In genomic region chr11:49764639-49765299, GRCm38 (mm10) we compare ENCODE assay signal across 9 mouse cellular contexts. TPM values are rescaled to one million over a fixed set of nuclear protein-coding genes. Genes with fewer than 3 reads are reported as not detected.
A peak's percentile ranks its signal among the peaks of the same experiment; 100 is the strongest.
DNase-seq lines count a peak whose midpoint lies in the region; ATAC-seq and TF ChIP-seq lines count a peak whose summit lies in the region.
"Had no signal": no experiment of that assay in that cellular context is flagged by ENCODE, and none has a peak within 500 bp of the region (broad histone marks: within the 10 kb centered on the region; RNA-seq: fewer than 3 reads in every experiment).

No protein-coding gene starts in this region.

- TF ChIP-seq POLR2A in limb, embryonic 14.5 days (IDR thresholded peaks at IDR 0.05; ENCODE audit: borderline replicate concordance, extremely low read depth, insufficient read depth, insufficient read length), result 0 out of 2 replicates have a peak, but pooled peaks have one; percentile 20

- H3K9me3 ChIP-seq in forebrain, embryonic 10.5 days, result no peaks in the 10 kb centered on the region
- H3K9me3 ChIP-seq in forebrain, embryonic 15.5 days, result no peaks in the 10 kb centered on the region
- no peaks in the 10 kb centered on the region for H3K9me3 ChIP-seq in limb, embryonic 14.5 days (ENCODE audit: control insufficient read depth, low read length)
- no peaks in the 10 kb centered on the region for H3K9me3 ChIP-seq in stomach, embryonic 16.5 days (replicated peaks; ENCODE audit: control insufficient read depth, low read length)
- H3K9me3 ChIP-seq: liver, embryonic 15.5 days had no signal

- no peaks in the 10 kb centered on the region for H3K27me3 ChIP-seq in forebrain, embryonic 10.5 days (ENCODE audit: poor library complexity, severe bottlenecking)
- H3K27me3 ChIP-seq in forebrain, embryonic 15.5 days, result no peaks in the 10 kb centered on the region
- no peaks in the 10 kb centered on the region for H3K27me3 ChIP-seq in limb, embryonic 14.5 days (ENCODE audit: control insufficient read depth, insufficient read depth, low read length)
- no peaks in the 10 kb centered on the region for H3K27me3 ChIP-seq in stomach, embryonic 16.5 days (ENCODE audit: control insufficient read depth, insufficient read depth, low read length)
- H3K27me3 ChIP-seq: liver, embryonic 15.5 days had no signal

- H3K36me3 ChIP-seq in forebrain, embryonic 10.5 days (replicated peaks), result no peaks in the 10 kb centered on the region
- H3K36me3 ChIP-seq in forebrain, embryonic 15.5 days, result no peaks in the 10 kb centered on the region
- H3K36me3 ChIP-seq in limb, embryonic 14.5 days (ENCODE audit: control insufficient read depth, insufficient read depth, low read length), result no peaks in the 10 kb centered on the region
- H3K36me3 ChIP-seq in stomach, embryonic 16.5 days (ENCODE audit: control insufficient read depth, insufficient read depth, low read length), result no peaks in the 10 kb centered on the region
- H3K36me3 ChIP-seq: liver, embryonic 15.5 days had no signal

- no peak overlapping the region for H3K4me3 ChIP-seq in forebrain, embryonic 10.5 days
- H3K4me3 ChIP-seq in forebrain, embryonic 15.5 days, result no peak overlapping the region
- H3K4me3 ChIP-seq in limb, embryonic 14.5 days (replicated peaks; ENCODE audit: low read length), result no peak overlapping the region
- no peak overlapping the region for H3K4me3 ChIP-seq in stomach, embryonic 16.5 days (replicated peaks; ENCODE audit: low read length)
- H3K4me3 ChIP-seq: liver, embryonic 15.5 days had no signal

- intact Hi-C loops in heart, postnatal 25 days (cut with DNase I), result loop anchor here (5.0 kb wide), 1 partner anchor 37 kb away; no protein-coding TSS in a partner anchor

- H3K9ac ChIP-seq in forebrain, embryonic 15.5 days (replicated peaks), result no peak overlapping the region
- no peak overlapping the region; the same call in 1 of the 2 replicates for H3K9ac ChIP-seq in limb, embryonic 14.5 days (ENCODE audit: low read depth, low read length, severe bottlenecking)
- peak overlapping the region; percentile 43 for H3K9ac ChIP-seq in stomach, embryonic 16.5 days (ENCODE audit: low read length)
- H3K9ac ChIP-seq: liver, embryonic 15.5 days had no signal

- no peak for ATAC-seq in forebrain, embryonic 15.5 days (replicated peaks)
- peak; percentile 92 for ATAC-seq in limb, embryonic 14.5 days (ENCODE audit: low FRiP score, low read depth)
- peak; percentile 80; the same call in 1 of the 2 replicates for ATAC-seq in stomach, embryonic 16.5 days (ENCODE audit: insufficient read depth, low FRiP score)

- DNase-seq in forebrain, embryonic 10.5 days (ENCODE audit: extremely low spot score, low spot score), result peak; percentile 47
- DNase-seq in NIH3T3 (ENCODE audit: low read depth), result peak; percentile 30
- peak; percentile 35 for DNase-seq in fibroblast of lung, adult 2 months (ENCODE audit: low read depth)
- peak; percentile 71 for DNase-seq in heart, postnatal 25 days (ENCODE audit: low spot score)
- DNase-seq in limb, embryonic 14.5 days (ENCODE audit: low spot score), result peak; percentile 91
- DNase-seq in left cerebral cortex, adult 9 months (ENCODE audit: low spot score in 2 of 2), result no peak

- H3K27ac ChIP-seq in forebrain, embryonic 10.5 days, result peak overlapping the region; percentile 79
- H3K27ac ChIP-seq in forebrain, embryonic 15.5 days (replicated peaks), result no peak overlapping the region
- peak overlapping the region; percentile 85 for H3K27ac ChIP-seq in limb, embryonic 14.5 days (replicated peaks; ENCODE audit: low read depth, low read length)
- peak overlapping the region; percentile 64 for H3K27ac ChIP-seq in stomach, embryonic 16.5 days (ENCODE audit: low read length)
- H3K27ac ChIP-seq: liver, embryonic 15.5 days had no signal

- peaks cover 20% of the 10 kb centered on the region for H3K4me1 ChIP-seq in forebrain, embryonic 10.5 days
- no peaks in the 10 kb centered on the region for H3K4me1 ChIP-seq in forebrain, embryonic 15.5 days
- H3K4me1 ChIP-seq in limb, embryonic 14.5 days (ENCODE audit: control insufficient read depth, insufficient read depth, low read length), result peaks cover 30% of the 10 kb centered on the region
- H3K4me1 ChIP-seq in stomach, embryonic 16.5 days (ENCODE audit: control insufficient read depth, insufficient read depth, low read length), result peaks cover 13% of the 10 kb centered on the region; the same call in 1 of the 2 replicates

- H3K4me2 ChIP-seq in forebrain, embryonic 15.5 days (replicated peaks), result no peak overlapping the region
- no peak overlapping the region; the same call in 1 of the 2 replicates for H3K4me2 ChIP-seq in limb, embryonic 14.5 days (replicated peaks; ENCODE audit: low read depth, low read length, severe bottlenecking)
- H3K4me2 ChIP-seq in stomach, embryonic 16.5 days (ENCODE audit: low read depth, low read length), result peak overlapping the region; percentile 22; the same call in 1 of the 2 replicates

- WGBS in forebrain, embryonic 10.5 days, result 37% methylated on average over 7 of the region's 8 CpGs
- WGBS in forebrain, embryonic 15.5 days, result 31% methylated on average over 8 of the region's 8 CpGs
- WGBS in limb, embryonic 14.5 days, result 20% methylated on average over 7 of the region's 8 CpGs
- 21% methylated on average over 7 of the region's 8 CpGs for WGBS in stomach, embryonic 16.5 days

RNA-seq across cellular contexts. Expression of gene Gfpt2, which starts 29.2 kb away (rescaled TPM):
- 25.8 TPM in 2 replicates for polyA plus RNA-seq in forebrain, embryonic 10.5 days (2016; fragmentation: Nextera tagmentation; extraction: Ambion mirVana)
- polyA plus RNA-seq in forebrain, embryonic 15.5 days (2015; fragmentation: Nextera tagmentation; extraction: Ambion mirVana), result 9.3 and 11.1 TPM in 2 replicates
- total RNA-seq in heart, postnatal 25 days (2021), result 10 to 100 TPM; 11.8 to 13.9 TPM
- 27.4 and 31.1 TPM in 2 replicates for polyA plus RNA-seq in limb, embryonic 14.5 days (2012; rRNA removed)
- polyA plus RNA-seq in limb, embryonic 14.5 days (2014; fragmentation: Nextera tagmentation; extraction: Ambion mirVana), result 24.8 and 27.7 TPM in 2 replicates
- polyA plus RNA-seq in stomach, embryonic 16.5 days (2015; fragmentation: Nextera tagmentation; extraction: Ambion mirVana), result 9.4 and 9.6 TPM in 2 replicates

RNA-seq across cellular contexts. Expression of gene Cnot6, which starts 52.2 kb away (rescaled TPM):
- 60.1 and 63.1 TPM in 2 replicates for polyA plus RNA-seq in forebrain, embryonic 10.5 days (2016; fragmentation: Nextera tagmentation; extraction: Ambion mirVana)
- polyA plus RNA-seq in forebrain, embryonic 15.5 days (2015; fragmentation: Nextera tagmentation; extraction: Ambion mirVana), result 69.9 and 78.7 TPM in 2 replicates
- 10 to 100 TPM; 20.9 to 25.0 TPM for total RNA-seq in heart, postnatal 25 days (2021)
- 65.2 and 68.1 TPM in 2 replicates for polyA plus RNA-seq in limb, embryonic 14.5 days (2012; rRNA removed)
- 57.0 and 59.7 TPM in 2 replicates for polyA plus RNA-seq in limb, embryonic 14.5 days (2014; fragmentation: Nextera tagmentation; extraction: Ambion mirVana)
- 30.9 and 33.7 TPM in 2 replicates for polyA plus RNA-seq in stomach, embryonic 16.5 days (2015; fragmentation: Nextera tagmentation; extraction: Ambion mirVana)

Comparison
In these comparisons a context has a peak if more than half of its experiments do, and no peak if none do; other contexts are left out.
1. DNase-seq: peak in forebrain, embryonic 10.5 days (single experiment), NIH3T3 (single experiment), fibroblast of lung, adult 2 months (single experiment), heart, postnatal 25 days (single experiment) and limb, embryonic 14.5 days (single experiment); none in left cerebral cortex, adult 9 months (0 of 2).